Mouse (Mus musculus) limb, embryonic 15.5 days (tissue): ENCODE measurements around the gene Krtap12-1. TPM values are rescaled to one million over a fixed set of nuclear protein-coding genes. Genes with fewer than 3 reads are reported as not detected.
"Not testable (repeated sequence)": the region's sequence is repeated elsewhere in the genome, so short reads cannot be mapped to it uniquely, and the experiment has no call there.

Experiments
- ATAC-seq: fragments of 200-750 bp; cut with Nextera tagmentation; 2 replicates; pipeline ENCODE4 v1.8.0; 2017; ENCODE audit warnings: low read depth, moderate TSS enrichment; ENCODE audit not compliant: insufficient number of reproducible peaks, low FRiP score, low TSS enrichment
- H3K27ac ChIP-seq: fragments of 300-500 bp; sonication (generic); 2 replicates; pipeline ENCODE4 v1.5.1; 2015; ENCODE audit warnings: moderate library complexity, mild to moderate bottlenecking, inconsistent platforms
- H3K27me3 ChIP-seq: fragments of 300-500 bp; sonication (generic); 2 replicates; pipeline ENCODE4 v1.6.1; 2015; ENCODE audit warnings: inconsistent platforms
- H3K36me3 ChIP-seq: fragments of 300-500 bp; sonication (generic); 2 replicates; pipeline ENCODE4 v1.6.1; 2015; ENCODE audit warnings: inconsistent platforms
- H3K4me1 ChIP-seq: fragments of 300-500 bp; sonication (generic); 2 replicates; pipeline ENCODE4 v1.6.1; 2015; ENCODE audit warnings: inconsistent platforms
- H3K4me2 ChIP-seq: fragments of 300-500 bp; sonication (generic); 2 replicates; pipeline ENCODE4 v1.6.1; 2015; ENCODE audit warnings: mild to moderate bottlenecking, inconsistent platforms
- H3K4me3 ChIP-seq: fragments of 300-500 bp; sonication (generic); 2 replicates; pipeline ENCODE4 v1.5.1; 2015; ENCODE audit warnings: mild to moderate bottlenecking, inconsistent platforms
- H3K9ac ChIP-seq: fragments of 300-500 bp; sonication (generic); 2 replicates; pipeline ENCODE4 v1.6.1; 2015; ENCODE audit warnings: inconsistent platforms
- H3K9me3 ChIP-seq: fragments of 300-500 bp; sonication (generic); 2 replicates; pipeline ENCODE4 v1.6.1; 2016; ENCODE audit warnings: inconsistent platforms
- WGBS: fragments of 180-500 bp; shearing (Covaris S2); methylation state at CpG from one replicate; pipeline ENCODE4 v1.1.7; 2015; 5-methylcytosine and 5-hydroxymethylcytosine counted together
- polyA plus RNA-seq: library from polyadenylated mRNA; unstranded; fragments of >200 nt; fragmentation: Nextera tagmentation; extraction: Ambion mirVana; gene quantifications from 2 replicates; pipeline ENCODE4 v1.2.1, GENCODE M21; 2015

The Krtap12-1 gene
- polyA plus RNA-seq, 1 experiment from 2014 or later, result not detected

GRCm38 (mm10) chr10:77751254-77751653 is 30.9 kb downstream of the Krtap12-1 start, which contains the start of gene Gm9736:
Gene Gm9736 (minus strand): TSS chr10:77751354.
- H3K27ac ChIP-seq, H3K9me3 ChIP-seq, H3K9ac ChIP-seq, H3K27me3 ChIP-seq, H3K36me3 ChIP-seq, H3K4me2 ChIP-seq, H3K4me1 ChIP-seq, H3K4me3 ChIP-seq, ATAC-seq: not testable (repeated sequence)
- 50% methylated on average over 1 of the region's 1 CpGs for WGBS

- H3K4me1 ChIP-seq, H3K36me3 ChIP-seq, H3K9ac ChIP-seq, H3K4me2 ChIP-seq, H3K27ac ChIP-seq, H3K4me3 ChIP-seq, ATAC-seq, H3K9me3 ChIP-seq, H3K27me3 ChIP-seq: not testable (repeated sequence)
- 61% methylated on average over 3 of the region's 3 CpGs for WGBS
Measured at GRCm38 (mm10) chr10:77752312-77752711, 31.9 kb downstream of the Krtap12-1 start.

- no peaks in the 10 kb centered on the region for H3K9me3 ChIP-seq
- no peak overlapping the region for H3K4me2 ChIP-seq
- no peak overlapping the region for H3K9ac ChIP-seq
- H3K36me3 ChIP-seq, result no peaks in the 10 kb centered on the region
- no peaks in the 10 kb centered on the region for H3K27me3 ChIP-seq
- no peaks in the 10 kb centered on the region for H3K4me1 ChIP-seq
- no peak overlapping the region for H3K4me3 ChIP-seq
- no peak overlapping the region for H3K27ac ChIP-seq
- no peak for ATAC-seq
Measured at GRCm38 (mm10) chr10:77753448-77753847, 33.0 kb downstream of the Krtap12-1 start.

GRCm38 (mm10) chr10:77759582-77759981 is 39.2 kb downstream of the Krtap12-1 start, which contains the start of gene Gm3233:
Gene Gm3233 (minus strand): TSS chr10:77759682.
- not testable (repeated sequence) for H3K27me3 ChIP-seq, ATAC-seq, H3K27ac ChIP-seq, H3K9ac ChIP-seq, H3K36me3 ChIP-seq, H3K4me1 ChIP-seq, H3K4me3 ChIP-seq, H3K9me3 ChIP-seq, H3K4me2 ChIP-seq
- 57% methylated on average over 1 of the region's 1 CpGs for WGBS

- Histone ChIP-seq H3K36me3 (no peaks in the 10 kb centered on the region), H3K9me3 (no peaks in the 10 kb centered on the region), H3K4me2 (no peak overlapping the region), H3K4me1 (no peaks in the 10 kb centered on the region), H3K27me3 (no peaks in the 10 kb centered on the region), H3K4me3 (no peak overlapping the region), H3K9ac (no peak overlapping the region), H3K27ac (no peak overlapping the region)
- no peak for ATAC-seq
- 63% methylated on average over 1 of the region's 1 CpGs for WGBS
Measured at GRCm38 (mm10) chr10:77769727-77770126, 49.3 kb downstream of the Krtap12-1 start.

Other genes starting within 250 kb of the Krtap12-1 start
- 36.2 and 37.7 TPM in 2 replicates for gene Fam207a, start 204.8 kb upstream of the Krtap12-1 start, polyA plus RNA-seq
- gene Itgb2, start 190.3 kb upstream of the Krtap12-1 start, polyA plus RNA-seq, result 3.5 TPM in 2 replicates
- gene Pttg1ip, start 138.9 kb upstream of the Krtap12-1 start, polyA plus RNA-seq, result 145 and 158 TPM in 2 replicates
- gene Sumo3, start 114.5 kb upstream of the Krtap12-1 start, polyA plus RNA-seq, result 343 and 347 TPM in 2 replicates
- gene Gm49325, start 114.4 kb upstream of the Krtap12-1 start, polyA plus RNA-seq, result 1.3 and 1.8 TPM in 2 replicates
- gene Ube2g2, start 98.3 kb upstream of the Krtap12-1 start, polyA plus RNA-seq, result 99.8 and 127 TPM in 2 replicates
- 2.1 and 2.8 TPM in 2 replicates for gene Tspear, start 34.0 kb upstream of the Krtap12-1 start, polyA plus RNA-seq
- not detected in 2 replicates for gene Gm19402, start 29.8 kb upstream of the Krtap12-1 start, polyA plus RNA-seq
- not detected in 2 replicates for gene Gm9508, start 23.4 kb upstream of the Krtap12-1 start, polyA plus RNA-seq
- gene Gm10272, start 14.0 kb upstream of the Krtap12-1 start, polyA plus RNA-seq, result not detected in 2 replicates
- gene Gm10024, start 9.1 kb upstream of the Krtap12-1 start, polyA plus RNA-seq, result 1.2 and 1.4 TPM in 2 replicates
- not detected in 2 replicates for gene Gm10142, start 4.8 kb upstream of the Krtap12-1 start, polyA plus RNA-seq
- not detected in 2 replicates for gene Gm10100, start 5.9 kb downstream of the Krtap12-1 start, polyA plus RNA-seq
- not detected in 2 replicates for gene Gm18596, start 22.0 kb downstream of the Krtap12-1 start, polyA plus RNA-seq
- gene Gm9736, start 30.8 kb downstream of the Krtap12-1 start, polyA plus RNA-seq, result not detected in 2 replicates
- gene Gm3233, start 39.1 kb downstream of the Krtap12-1 start, polyA plus RNA-seq, result not detected in 2 replicates
- not detected in 2 replicates for gene Gm3238, start 50.7 kb downstream of the Krtap12-1 start, polyA plus RNA-seq
- not detected in 2 replicates for gene Gm7138, start 56.3 kb downstream of the Krtap12-1 start, polyA plus RNA-seq
- not detected in 2 replicates for gene Gm3250, start 61.9 kb downstream of the Krtap12-1 start, polyA plus RNA-seq
- not detected in 2 replicates for gene Gm7137, start 67.6 kb downstream of the Krtap12-1 start, polyA plus RNA-seq
- gene Gm9639, start 74.5 kb downstream of the Krtap12-1 start, polyA plus RNA-seq, result not detected in 2 replicates
- not detected in 2 replicates for gene Gm19668, start 78.5 kb downstream of the Krtap12-1 start, polyA plus RNA-seq
- not detected in 2 replicates for gene Gm9507, start 91.2 kb downstream of the Krtap12-1 start, polyA plus RNA-seq
- gene Gm2696, start 94.1 kb downstream of the Krtap12-1 start, polyA plus RNA-seq, result not detected in 2 replicates
- not detected in 2 replicates for gene Krtap10-4, start 106.5 kb downstream of the Krtap12-1 start, polyA plus RNA-seq
- 0.17 TPM in 1 of 2 replicates, not detected in the other for gene Krtap10-10, start 115.3 kb downstream of the Krtap12-1 start, polyA plus RNA-seq
- not detected in 2 replicates for gene Gm36176, start 126.2 kb downstream of the Krtap12-1 start, polyA plus RNA-seq
- not detected in 2 replicates for gene Gm10318, start 132.3 kb downstream of the Krtap12-1 start, polyA plus RNA-seq
- gene Gm3285, start 141.4 kb downstream of the Krtap12-1 start, polyA plus RNA-seq, result not detected in 2 replicates
- 3.8 and 4.0 TPM in 2 replicates for gene Lrrc3, start 181.9 kb downstream of the Krtap12-1 start, polyA plus RNA-seq
- gene Trpm2, start 250.0 kb downstream of the Krtap12-1 start, polyA plus RNA-seq, result 0.50 and 0.51 TPM in 2 replicates